Mouse (Mus musculus) MEL (cell line): Measurements from ENCODE around the gene Rtn2.

Source experiments
- CTCF ChIP-seq, 3 experiments: IDR thresholded peaks in 2 of 3; conservative IDR thresholded peaks in 1 of 3; 2 replicates each; pipeline ENCODE4 v1.5.1; 2011 to 2012; ENCODE audit warnings: low read length in 3 of 3, low read depth in 2 of 3, mild to moderate bottlenecking in 2 of 3, improper control_type of control experiment in 1 of 3, inconsistent platforms in 1 of 3, mixed read lengths in 1 of 3, moderate library complexity in 1 of 3; ENCODE audit not compliant: control insufficient read depth in 1 of 3, insufficient read depth in 1 of 3, poor library complexity in 1 of 3, severe bottlenecking in 1 of 3
- EP300 ChIP-seq, 2 experiments: IDR thresholded peaks; 2 replicates each; pipeline ENCODE4 v1.6.1; 2011; ENCODE audit warnings: improper control_type of control experiment in 2 of 2, low read length in 2 of 2, low read depth in 1 of 2, mild to moderate bottlenecking in 1 of 2
- GATA1 ChIP-seq: IDR thresholded peaks from 2 replicates; pipeline ENCODE4 v1.6.1; 2011; ENCODE audit warnings: low read depth, low read length, improper control_type of control experiment
- JUND ChIP-seq: IDR thresholded peaks from 2 replicates; pipeline ENCODE4 v1.6.1; 2011; ENCODE audit warnings: low read depth, mild to moderate bottlenecking, improper control_type of control experiment, low read length
- MEF2A ChIP-seq: IDR thresholded peaks from 2 replicates; pipeline ENCODE4 v1.6.1; 2014; ENCODE audit warnings: low read depth, mild to moderate bottlenecking, inconsistent platforms, low read length, improper control_type of control experiment; ENCODE audit not compliant: poor library complexity, insufficient replicate concordance, severe bottlenecking; ENCODE audit errors: extremely low read depth
- MXI1 ChIP-seq: IDR thresholded peaks from 2 replicates; pipeline ENCODE4 v1.6.1; 2011; ENCODE audit warnings: mild to moderate bottlenecking, low read depth, low read length, improper control_type of control experiment
- MYC ChIP-seq: IDR thresholded peaks from 2 replicates; pipeline ENCODE4 v1.6.1; 2011; ENCODE audit warnings: low read depth, mild to moderate bottlenecking, low read length, improper control_type of control experiment, moderate library complexity
- POLR2A ChIP-seq, 2 experiments: IDR thresholded peaks; 2 replicates each; pipeline ENCODE4 v1.6.1; 2011 to 2012; ENCODE audit warnings: low read length in 2 of 2, mild to moderate bottlenecking in 2 of 2, control low read depth in 1 of 2, improper control_type of control experiment in 1 of 2, low read depth in 1 of 2, moderate library complexity in 1 of 2; ENCODE audit not compliant: control insufficient read depth in 1 of 2, insufficient read depth in 1 of 2, poor library complexity in 1 of 2
- TBP ChIP-seq: IDR thresholded peaks from 2 replicates; pipeline ENCODE4 v1.8.0; 2011; ENCODE audit warnings: low read depth, low read length, improper control_type of control experiment
- TCF12 ChIP-seq: IDR thresholded peaks from 2 replicates; pipeline ENCODE4 v1.6.1; 2014; ENCODE audit warnings: low read depth, mild to moderate bottlenecking, inconsistent platforms, low read length, improper control_type of control experiment, moderate library complexity
- USF2 ChIP-seq, 2 experiments: IDR thresholded peaks; 2 replicates each; pipeline ENCODE4 v1.6.1; 2011 to 2012; ENCODE audit warnings: improper control_type of control experiment in 2 of 2, low read length in 2 of 2, borderline replicate concordance in 1 of 2, inconsistent platforms in 1 of 2, low read depth in 1 of 2, mild to moderate bottlenecking in 1 of 2; ENCODE audit not compliant: insufficient read depth in 1 of 2
- ZC3H11A ChIP-seq: IDR thresholded peaks from 2 replicates; pipeline ENCODE4 v1.6.1; 2012; ENCODE audit warnings: low read depth, mild to moderate bottlenecking, inconsistent platforms, low read length, improper control_type of control experiment
- ZKSCAN1 ChIP-seq: IDR thresholded peaks from 2 replicates; pipeline ENCODE4 v1.6.1; 2012; ENCODE audit warnings: low read depth, mild to moderate bottlenecking, inconsistent platforms, low read length, improper control_type of control experiment, moderate library complexity

DNA sequence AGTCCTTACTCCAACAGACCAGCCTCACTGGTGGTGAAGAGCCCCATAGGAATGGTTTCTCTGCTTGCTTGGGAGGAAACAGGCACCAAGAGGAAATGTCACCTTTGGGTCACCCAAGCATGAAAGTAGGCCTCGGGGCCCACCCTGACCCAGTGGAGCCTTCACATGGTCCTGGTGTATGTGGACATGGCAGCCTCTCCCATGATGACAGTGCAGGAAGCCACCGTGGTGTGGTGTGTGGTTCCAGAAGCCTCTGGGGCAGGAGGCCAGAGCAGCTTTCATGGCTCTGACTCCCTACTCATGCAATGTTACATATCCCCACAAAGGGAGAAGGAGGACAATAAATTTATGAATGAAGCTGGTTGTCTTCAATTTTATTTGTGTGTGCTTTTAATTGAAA is 34.9 kb upstream of the Rtn2 start:
- TF ChIP-seq ZKSCAN1 (no peak), POLR2A (IDR thresholded peaks at IDR 0.05; ENCODE audit: control insufficient read depth in 1 of 2, insufficient read depth in 1 of 2, low read depth in 1 of 2, low read length in 2 of 2, poor library complexity in 1 of 2) (no peak), EP300 (IDR thresholded peaks at IDR 0.05; ENCODE audit: low read depth in 1 of 2, low read length in 2 of 2) (no peak), MYC (no peak), TBP (no peak), TCF12 (no peak), GATA1 (no peak), MEF2A (no peak), CTCF (IDR thresholded peaks at IDR 0.05 in 2 of 3, conservative IDR thresholded peaks at IDR 0.05 in 1 of 3; ENCODE audit: control insufficient read depth in 1 of 3, insufficient read depth in 1 of 3, low read depth in 2 of 3, low read length in 3 of 3, poor library complexity in 1 of 3, severe bottlenecking in 1 of 3) (no peak), USF2 (IDR thresholded peaks at IDR 0.05; ENCODE audit: borderline replicate concordance in 1 of 2, insufficient read depth in 1 of 2, low read depth in 1 of 2, low read length in 2 of 2) (no peak), JUND (no peak), ZC3H11A (no peak), MXI1 (no peak)
